Mouse (Mus musculus) neural tube, embryonic 11.5 days (tissue): ENCODE results near the gene Zwint. TPM values are rescaled to one million over a fixed set of nuclear protein-coding genes. Genes with fewer than 3 reads are reported as not detected.

Experiments
- ATAC-seq: fragments of 200-750 bp; cut with Nextera tagmentation; 2 replicates; pipeline ENCODE4 v1.8.0; 2017; ENCODE audit warnings: moderate number of reproducible peaks, mild to moderate bottlenecking, moderate TSS enrichment, moderate library complexity; ENCODE audit not compliant: insufficient read depth, low FRiP score, low TSS enrichment
- DNase-seq: peaks from one replicate; pipeline ENCODE4 v3.0.0-alpha.2; 2015; ENCODE audit warnings: low spot score
- H3K27ac ChIP-seq: fragments of 300-500 bp; sonication (generic); 2 replicates; pipeline ENCODE4 v1.5.1; 2014; ENCODE audit warnings: low read depth, mild to moderate bottlenecking, low read length
- H3K27me3 ChIP-seq: fragments of 300-500 bp; sonication (generic); 2 replicates; pipeline ENCODE4 v1.6.1; 2014; ENCODE audit warnings: mild to moderate bottlenecking, low read length, mixed read lengths; ENCODE audit not compliant: control insufficient read depth, insufficient read depth
- H3K36me3 ChIP-seq: fragments of 300-500 bp; sonication (generic); 2 replicates; pipeline ENCODE4 v1.6.1; 2014; ENCODE audit warnings: mild to moderate bottlenecking, low read length, moderate library complexity, mixed read lengths; ENCODE audit not compliant: control insufficient read depth, insufficient read depth
- H3K4me1 ChIP-seq: fragments of 300-500 bp; sonication (generic); 2 replicates; pipeline ENCODE4 v1.6.1; 2014; ENCODE audit warnings: low read length, mixed read lengths; ENCODE audit not compliant: control insufficient read depth, insufficient read depth
- H3K4me2 ChIP-seq: fragments of 300-500 bp; sonication (generic); 2 replicates; pipeline ENCODE4 v1.6.1; 2014; ENCODE audit warnings: low read depth, mild to moderate bottlenecking, moderate library complexity
- H3K4me3 ChIP-seq: fragments of 300-500 bp; sonication (generic); 2 replicates; pipeline ENCODE4 v1.5.1; 2014; ENCODE audit warnings: low read depth, low read length
- H3K9ac ChIP-seq: fragments of 300-500 bp; sonication (generic); 2 replicates; pipeline ENCODE4 v1.6.1; 2014; ENCODE audit warnings: mild to moderate bottlenecking, low read length
- H3K9me3 ChIP-seq: fragments of 300-500 bp; sonication (generic); 2 replicates; pipeline ENCODE4 v1.6.1; 2016; ENCODE audit warnings: low read length; ENCODE audit not compliant: control insufficient read depth
- WGBS: fragments of 180-500 bp; shearing (Covaris S2); extraction: QIAGEN DNeasy Blood & Tissue Kit; methylation state at CpG from one replicate; pipeline ENCODE4 v1.1.7; 2014; 5-methylcytosine and 5-hydroxymethylcytosine counted together
- polyA plus RNA-seq: library from polyadenylated mRNA; unstranded; fragments of >200 nt; fragmentation: Nextera tagmentation; extraction: Ambion mirVana; gene quantifications from 2 replicates; pipeline ENCODE4 v1.2.1, GENCODE M21; 2014

Zwint gene
- polyA plus RNA-seq, 1 experiment from 2014 or later: 426 TPM

GRCm38 (mm10) chr10:72713754-72714153 lies 59.1 kb downstream of the Zwint start:
- Histone ChIP-seq H3K4me1 (no peaks in the 10 kb centered on the region), H3K27ac (no peak overlapping the region), H3K4me3 (no peak overlapping the region), H3K36me3 (no peaks in the 10 kb centered on the region), H3K27me3 (no peaks in the 10 kb centered on the region), H3K4me2 (no peak overlapping the region), H3K9ac (no peak overlapping the region), H3K9me3 (no peaks in the 10 kb centered on the region)
- ATAC-seq (no peak), DNase-seq (no peak)
- WGBS: 87% methylated on average over 2 of the region's 2 CpGs
